Mouse (Mus musculus): ENCODE data around the gene Plxna2. TPM values are rescaled to one million over a fixed set of nuclear protein-coding genes. Genes with fewer than 3 reads are reported as not detected.

Plxna2 gene
- polyA plus RNA-seq, 1 experiment from 2014 or later: 48.3 TPM

- DNase-seq (ENCODE audit: low spot score): no peak
- Histone ChIP-seq H3K36me3 (replicated peaks; ENCODE audit: control insufficient read depth, insufficient read depth) (no peaks in the 10 kb centered on the region), H3K27me3 (ENCODE audit: control insufficient read depth, insufficient read depth, low read length) (no peaks in the 10 kb centered on the region), H3K4me3 (replicated peaks; ENCODE audit: low read length) (no peak overlapping the region), H3K4me2 (replicated peaks) (no peak overlapping the region), H3K9me3 (ENCODE audit: control insufficient read depth, low read length) (no peaks in the 10 kb centered on the region), H3K27ac (no peak overlapping the region), H3K9ac (no peak overlapping the region), H3K4me1 (replicated peaks; ENCODE audit: control insufficient read depth, insufficient read depth, low read length) (no peaks in the 10 kb centered on the region)
- no peak for ATAC-seq (ENCODE audit: low FRiP score)
Observed at GRCm38 (mm10) chr1:194828316-194828715, 210.3 kb downstream of the Plxna2 start.

DNA sequence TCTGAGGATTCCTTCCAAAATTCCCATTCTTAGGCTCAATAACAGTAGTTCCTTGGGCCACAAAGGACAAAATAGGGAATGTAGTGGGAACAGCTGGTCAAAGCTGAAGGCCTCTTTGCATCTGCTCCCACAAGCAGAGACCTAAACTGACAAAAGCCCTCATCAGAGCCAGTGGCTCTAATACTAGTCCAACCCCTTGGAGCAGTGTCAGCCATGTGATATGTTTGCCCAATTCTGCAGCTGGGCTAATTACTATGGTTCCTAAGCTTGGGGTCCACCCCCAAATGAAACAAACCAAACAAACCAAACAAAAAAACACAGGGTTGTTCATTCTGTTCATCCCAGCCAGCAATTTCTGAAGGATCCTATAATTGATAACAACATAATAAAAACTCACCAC, 217.2 kb downstream of the Plxna2 start:
- Histone ChIP-seq H3K9me3 (ENCODE audit: control insufficient read depth, low read length) (no peaks in the 10 kb centered on the region), H3K4me3 (replicated peaks; ENCODE audit: low read length) (no peak overlapping the region), H3K27ac (no peak overlapping the region), H3K4me1 (replicated peaks; ENCODE audit: control insufficient read depth, insufficient read depth, low read length) (no peaks in the 10 kb centered on the region), H3K36me3 (replicated peaks; ENCODE audit: control insufficient read depth, insufficient read depth) (no peaks in the 10 kb centered on the region), H3K9ac (no peak overlapping the region), H3K4me2 (replicated peaks) (no peak overlapping the region), H3K27me3 (ENCODE audit: control insufficient read depth, insufficient read depth, low read length) (no peaks in the 10 kb centered on the region)
- DNase-seq (ENCODE audit: low spot score): no peak
- no peak for ATAC-seq (ENCODE audit: low FRiP score)

DNA sequence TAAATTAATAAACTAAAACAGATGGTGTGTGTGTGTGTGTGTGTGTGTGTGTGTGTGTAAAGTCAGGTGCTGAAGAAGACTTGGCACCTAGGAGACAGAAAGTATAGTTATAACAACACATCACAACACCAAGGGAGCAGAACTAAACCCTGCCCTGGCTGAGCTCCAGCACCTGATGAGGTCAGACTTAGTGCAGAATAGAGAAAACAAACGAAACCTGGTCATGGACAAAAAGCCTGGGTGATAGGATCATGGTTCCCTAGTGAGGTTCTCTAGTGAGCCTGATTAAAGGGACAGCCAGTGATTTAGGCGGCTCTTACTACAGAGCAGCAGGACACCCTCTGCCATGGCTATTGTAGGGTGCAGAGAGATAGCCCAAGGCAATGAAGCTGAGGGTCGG, 218.2 kb downstream of the Plxna2 start:
- Histone ChIP-seq H3K4me3 (replicated peaks; ENCODE audit: low read length) (no peak overlapping the region), H3K27me3 (ENCODE audit: control insufficient read depth, insufficient read depth, low read length) (no peaks in the 10 kb centered on the region), H3K4me2 (replicated peaks) (no peak overlapping the region), H3K27ac (no peak overlapping the region), H3K36me3 (replicated peaks; ENCODE audit: control insufficient read depth, insufficient read depth) (no peaks in the 10 kb centered on the region), H3K4me1 (replicated peaks; ENCODE audit: control insufficient read depth, insufficient read depth, low read length) (no peaks in the 10 kb centered on the region), H3K9me3 (ENCODE audit: control insufficient read depth, low read length) (no peaks in the 10 kb centered on the region), H3K9ac (no peak overlapping the region)
- ATAC-seq (ENCODE audit: low FRiP score): no peak
- 71% methylated on average over 3 of the region's 3 CpGs for WGBS
- no peak for DNase-seq (ENCODE audit: low spot score)

- no peaks in the 10 kb centered on the region for H3K36me3 ChIP-seq (replicated peaks; ENCODE audit: control insufficient read depth, insufficient read depth)
- 87% methylated on average over 4 of the region's 4 CpGs for WGBS
- H3K4me2 ChIP-seq (replicated peaks): no peak overlapping the region
- H3K9ac ChIP-seq: no peak overlapping the region
- DNase-seq (ENCODE audit: low spot score) (no peak), ATAC-seq (ENCODE audit: low FRiP score) (no peak)
- H3K4me1 ChIP-seq (replicated peaks; ENCODE audit: control insufficient read depth, insufficient read depth, low read length): no peaks in the 10 kb centered on the region
- H3K27ac ChIP-seq: no peak overlapping the region
- H3K27me3 ChIP-seq (ENCODE audit: control insufficient read depth, insufficient read depth, low read length): no peaks in the 10 kb centered on the region
- no peaks in the 10 kb centered on the region for H3K9me3 ChIP-seq (ENCODE audit: control insufficient read depth, low read length)
- no peak overlapping the region for H3K4me3 ChIP-seq (replicated peaks; ENCODE audit: low read length)
Observed at GRCm38 (mm10) chr1:194836671-194837070, 218.7 kb downstream of the Plxna2 start.

DNA sequence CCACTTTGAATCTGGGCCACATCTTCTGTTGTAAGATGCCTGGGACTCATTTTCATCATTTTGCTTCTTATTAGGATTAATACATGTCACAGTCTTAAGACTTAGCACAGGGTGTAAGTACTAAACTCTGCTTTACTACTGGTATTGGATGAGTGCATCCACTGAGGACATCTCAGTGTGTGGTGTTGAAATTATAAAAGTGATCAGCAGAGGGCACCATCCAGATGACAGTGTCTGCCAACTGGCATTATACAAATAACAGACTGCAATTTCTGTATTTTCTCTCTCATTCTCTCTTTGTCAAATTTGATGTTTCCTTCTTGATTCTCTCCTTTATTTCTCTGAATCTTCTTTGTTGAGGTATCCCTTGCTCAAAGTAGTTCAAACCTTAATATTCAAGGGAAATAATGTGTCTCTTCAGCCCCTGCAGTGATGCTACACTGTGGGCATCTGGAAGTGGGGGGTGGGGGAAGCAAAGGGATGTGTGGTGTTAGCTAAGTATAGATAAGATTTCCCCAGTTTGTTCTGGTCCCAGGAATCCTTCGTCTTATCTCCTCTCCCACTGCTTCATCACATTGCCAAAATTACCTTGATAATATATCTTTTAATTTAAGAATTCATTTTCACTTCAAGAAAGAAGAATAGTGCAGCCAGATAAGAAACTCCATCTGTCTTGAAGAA, 221.4 kb downstream of the Plxna2 start:
- H3K36me3 ChIP-seq (replicated peaks; ENCODE audit: control insufficient read depth, insufficient read depth): no peaks in the 10 kb centered on the region
- no peaks in the 10 kb centered on the region for H3K4me1 ChIP-seq (replicated peaks; ENCODE audit: control insufficient read depth, insufficient read depth, low read length)
- H3K9me3 ChIP-seq (ENCODE audit: control insufficient read depth, low read length): no peaks in the 10 kb centered on the region
- no peaks in the 10 kb centered on the region for H3K27me3 ChIP-seq (ENCODE audit: control insufficient read depth, insufficient read depth, low read length)
- H3K4me2 ChIP-seq (replicated peaks): no peak overlapping the region
- no peak overlapping the region for H3K4me3 ChIP-seq (replicated peaks; ENCODE audit: low read length)
- WGBS: 24% methylated on average over 1 of the region's 1 CpGs
- H3K27ac ChIP-seq: no peak overlapping the region
- ATAC-seq (ENCODE audit: low FRiP score): no peak
- no peak overlapping the region for H3K9ac ChIP-seq
- DNase-seq (ENCODE audit: low spot score): peak; percentile 78

GRCm38 (mm10) chr1:194843020-194843419, 225.0 kb downstream of the Plxna2 start:
- 89% methylated on average over 2 of the region's 2 CpGs for WGBS
- H3K4me2 ChIP-seq (replicated peaks): no peak overlapping the region
- H3K4me3 ChIP-seq (replicated peaks; ENCODE audit: low read length): no peak overlapping the region
- no peaks in the 10 kb centered on the region for H3K27me3 ChIP-seq (ENCODE audit: control insufficient read depth, insufficient read depth, low read length)
- H3K9ac ChIP-seq: no peak overlapping the region
- H3K27ac ChIP-seq: no peak overlapping the region
- ATAC-seq (ENCODE audit: low FRiP score) (no peak), DNase-seq (ENCODE audit: low spot score) (no peak)
- no peaks in the 10 kb centered on the region for H3K9me3 ChIP-seq (ENCODE audit: control insufficient read depth, low read length)
- H3K4me1 ChIP-seq (replicated peaks; ENCODE audit: control insufficient read depth, insufficient read depth, low read length): no peaks in the 10 kb centered on the region
- no peaks in the 10 kb centered on the region for H3K36me3 ChIP-seq (replicated peaks; ENCODE audit: control insufficient read depth, insufficient read depth)

- Histone ChIP-seq H3K9ac (no peak overlapping the region), H3K27me3 (ENCODE audit: control insufficient read depth, insufficient read depth, low read length) (no peaks in the 10 kb centered on the region), H3K27ac (no peak overlapping the region), H3K4me1 (replicated peaks; ENCODE audit: control insufficient read depth, insufficient read depth, low read length) (0 out of 2 replicates have a peak, but pooled peaks cover 8% of the 10 kb centered on the region), H3K9me3 (ENCODE audit: control insufficient read depth, low read length) (no peaks in the 10 kb centered on the region), H3K4me3 (replicated peaks; ENCODE audit: low read length) (no peak overlapping the region), H3K36me3 (replicated peaks; ENCODE audit: control insufficient read depth, insufficient read depth) (no peaks in the 10 kb centered on the region), H3K4me2 (replicated peaks) (no peak overlapping the region)
- ATAC-seq (ENCODE audit: low FRiP score) (no peak), DNase-seq (ENCODE audit: low spot score) (no peak)
- 92% methylated on average over 4 of the region's 4 CpGs for WGBS
Observed at GRCm38 (mm10) chr1:194847014-194847413, 229.0 kb downstream of the Plxna2 start.

DNA sequence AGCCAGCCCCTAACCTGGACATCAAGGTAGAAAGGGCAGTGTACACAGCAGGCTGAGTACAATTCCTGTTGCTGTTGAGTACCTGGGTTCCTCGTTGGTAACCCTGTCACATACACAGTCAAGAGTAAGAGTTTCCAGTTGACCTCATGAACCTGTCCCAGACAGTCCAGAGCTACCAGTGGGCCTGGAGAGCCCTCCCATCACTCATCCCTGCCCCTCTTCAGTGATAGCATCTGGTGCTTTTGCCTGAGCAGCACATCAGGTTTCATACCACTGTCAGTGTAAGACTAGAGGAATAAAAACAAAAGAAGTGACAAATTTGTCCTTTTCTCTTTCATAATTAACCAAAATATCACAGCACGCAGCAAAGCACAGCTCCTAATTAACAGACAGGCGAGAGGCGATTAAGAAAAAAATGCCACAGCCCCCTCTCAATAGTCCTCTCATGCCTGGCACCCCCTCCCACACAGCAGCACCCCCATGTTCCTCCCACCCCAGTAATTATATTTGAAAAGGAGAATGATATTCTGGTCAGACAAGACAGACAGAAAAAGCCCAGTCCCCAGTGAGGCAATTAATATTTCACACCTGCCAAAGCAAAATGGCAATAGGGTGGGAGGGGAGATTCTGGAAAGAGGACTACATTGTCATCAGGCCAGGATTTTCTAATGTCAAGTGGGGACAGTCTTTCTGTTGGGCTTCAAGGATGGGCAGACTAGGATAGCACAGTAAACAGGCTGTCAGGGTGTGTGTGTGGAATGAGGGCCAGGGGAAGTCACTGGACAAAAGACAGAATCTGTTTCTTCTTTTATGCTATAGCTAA, 233.4 kb downstream of the Plxna2 start:
- H3K36me3 ChIP-seq (replicated peaks; ENCODE audit: control insufficient read depth, insufficient read depth): no peaks in the 10 kb centered on the region
- WGBS: 62% methylated on average over 4 of the region's 4 CpGs
- H3K27ac ChIP-seq: peak overlapping the region; percentile 52
- no peaks in the 10 kb centered on the region for H3K27me3 ChIP-seq (ENCODE audit: control insufficient read depth, insufficient read depth, low read length)
- ATAC-seq (ENCODE audit: low FRiP score): peak; percentile 37; the same call in 1 of the 2 replicates
- H3K9ac ChIP-seq: no peak overlapping the region
- 0 out of 2 replicates have a peak, but pooled peaks cover 8% of the 10 kb centered on the region for H3K4me1 ChIP-seq (replicated peaks; ENCODE audit: control insufficient read depth, insufficient read depth, low read length)
- no peak overlapping the region for H3K4me2 ChIP-seq (replicated peaks)
- no peaks in the 10 kb centered on the region for H3K9me3 ChIP-seq (ENCODE audit: control insufficient read depth, low read length)
- H3K4me3 ChIP-seq (replicated peaks; ENCODE audit: low read length): no peak overlapping the region
- no peak for DNase-seq (ENCODE audit: low spot score)

DNA sequence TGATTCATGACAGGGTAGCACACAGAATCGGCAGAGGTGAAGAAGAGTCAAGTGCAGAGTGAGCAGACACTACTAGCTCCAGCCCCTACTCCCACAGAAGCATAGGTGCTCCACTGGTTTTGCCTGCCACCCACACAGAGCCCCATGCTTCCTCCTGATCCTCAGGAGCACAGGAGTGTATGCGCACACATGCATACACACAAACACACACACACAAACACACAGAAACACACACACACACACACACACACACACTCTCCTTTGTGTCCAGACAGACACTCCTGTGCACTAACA, 234.0 kb downstream of the Plxna2 start:
- Histone ChIP-seq H3K4me1 (replicated peaks; ENCODE audit: control insufficient read depth, insufficient read depth, low read length) (0 out of 2 replicates have a peak, but pooled peaks cover 8% of the 10 kb centered on the region), H3K27ac (peak overlapping the region; percentile 52), H3K4me2 (replicated peaks) (no peak overlapping the region), H3K9ac (no peak overlapping the region), H3K36me3 (replicated peaks; ENCODE audit: control insufficient read depth, insufficient read depth) (no peaks in the 10 kb centered on the region), H3K4me3 (replicated peaks; ENCODE audit: low read length) (no peak overlapping the region), H3K27me3 (ENCODE audit: control insufficient read depth, insufficient read depth, low read length) (no peaks in the 10 kb centered on the region), H3K9me3 (ENCODE audit: control insufficient read depth, low read length) (no peaks in the 10 kb centered on the region)
- DNase-seq (ENCODE audit: low spot score) (no peak), ATAC-seq (ENCODE audit: low FRiP score) (peak; percentile 55; the same call in 1 of the 2 replicates)
- 54% methylated on average over 2 of the region's 2 CpGs for WGBS

All from hindbrain, embryonic 14.5 days (tissue).